Mouse (Mus musculus) embryonic facial prominence, embryonic 15.5 days (tissue): Measurements from ENCODE around the gene Uso1. TPM values are rescaled to one million over a fixed set of nuclear protein-coding genes. Genes with fewer than 3 reads are reported as not detected.
A peak's percentile ranks its signal among the peaks of the same experiment; 100 is the strongest.

Source experiments
- ATAC-seq: fragments of 200-750 bp; cut with Nextera tagmentation; 2 replicates; pipeline ENCODE4 v1.8.0; 2017; ENCODE audit warnings: low read depth, moderate TSS enrichment; ENCODE audit not compliant: insufficient number of reproducible peaks, low FRiP score, low TSS enrichment
- H3K27ac ChIP-seq: fragments of 300-500 bp; sonication (generic); replicated peaks from 2 replicates; pipeline ENCODE4 v1.5.1; 2015; ENCODE audit warnings: mild to moderate bottlenecking, inconsistent platforms
- H3K27me3 ChIP-seq: fragments of 300-500 bp; sonication (generic); 2 replicates; pipeline ENCODE4 v1.6.1; 2015; ENCODE audit warnings: inconsistent platforms
- H3K36me3 ChIP-seq: fragments of 300-500 bp; sonication (generic); 2 replicates; pipeline ENCODE4 v1.6.1; 2015; ENCODE audit warnings: mild to moderate bottlenecking, inconsistent platforms
- H3K4me1 ChIP-seq: fragments of 300-500 bp; sonication (generic); 2 replicates; pipeline ENCODE4 v1.6.1; 2015; ENCODE audit warnings: inconsistent platforms
- H3K4me2 ChIP-seq: fragments of 300-500 bp; sonication (generic); replicated peaks from 2 replicates; pipeline ENCODE4 v1.6.1; 2015; ENCODE audit warnings: mild to moderate bottlenecking, inconsistent platforms
- H3K4me3 ChIP-seq: fragments of 300-500 bp; sonication (generic); replicated peaks from 2 replicates; pipeline ENCODE4 v1.5.1; 2015; ENCODE audit warnings: mild to moderate bottlenecking, inconsistent platforms
- H3K9ac ChIP-seq: fragments of 300-500 bp; sonication (generic); 2 replicates; pipeline ENCODE4 v1.6.1; 2015; ENCODE audit warnings: inconsistent platforms
- H3K9me3 ChIP-seq: fragments of 300-500 bp; sonication (generic); replicated peaks from 2 replicates; pipeline ENCODE4 v1.6.1; 2016; ENCODE audit warnings: inconsistent platforms
- WGBS: fragments of 180-500 bp; shearing (Covaris S2); methylation state at CpG from one replicate; pipeline ENCODE4 v1.1.7; 2015; 5-methylcytosine and 5-hydroxymethylcytosine counted together
- polyA plus RNA-seq: library from polyadenylated mRNA; unstranded; fragments of >200 nt; fragmentation: Nextera tagmentation; extraction: Ambion mirVana; gene quantifications from 2 replicates; pipeline ENCODE4 v1.2.1, GENCODE M21; 2015

The Uso1 gene
- polyA plus RNA-seq, 1 experiment from 2014 or later: 50.0 TPM

GRCm38 (mm10) chr5:92107282-92107681 lies 30.5 kb upstream of the Uso1 start:
- H3K4me3 ChIP-seq: no peak overlapping the region
- H3K36me3 ChIP-seq: no peaks in the 10 kb centered on the region
- 85% methylated on average over 4 of the region's 4 CpGs for WGBS
- H3K4me2 ChIP-seq: no peak overlapping the region
- H3K27me3 ChIP-seq: no peaks in the 10 kb centered on the region
- no peak overlapping the region for H3K27ac ChIP-seq
- ATAC-seq: no peak
- H3K9me3 ChIP-seq: no peaks in the 10 kb centered on the region
- H3K4me1 ChIP-seq: peaks cover 8% of the 10 kb centered on the region
- H3K9ac ChIP-seq: no peak overlapping the region

- peaks cover 14% of the 10 kb centered on the region for H3K4me1 ChIP-seq
- H3K9ac ChIP-seq: no peak overlapping the region
- H3K4me2 ChIP-seq: no peak overlapping the region
- no peaks in the 10 kb centered on the region for H3K9me3 ChIP-seq
- 77% methylated on average over 5 of the region's 5 CpGs for WGBS
- no peak overlapping the region for H3K4me3 ChIP-seq
- no peak overlapping the region for H3K27ac ChIP-seq
- H3K36me3 ChIP-seq: no peaks in the 10 kb centered on the region
- no peaks in the 10 kb centered on the region for H3K27me3 ChIP-seq
- ATAC-seq: no peak
These were observed 26.9 kb upstream of the Uso1 start for GRCm38 (mm10) chr5:92110818-92111355.

GRCm38 (mm10) chr5:92112175-92112574 lies 25.6 kb upstream of the Uso1 start:
- WGBS: 4% methylated on average over 6 of the region's 6 CpGs
- no peaks in the 10 kb centered on the region for H3K27me3 ChIP-seq
- H3K9ac ChIP-seq: no peak overlapping the region
- peak overlapping the region; percentile 41 for H3K4me2 ChIP-seq
- no peak for ATAC-seq
- 0 out of 2 replicates have a peak overlapping the region, but pooled peaks have one; percentile 14 for H3K27ac ChIP-seq
- peak overlapping the region; percentile 24 for H3K4me3 ChIP-seq
- peaks cover 9% of the 10 kb centered on the region for H3K4me1 ChIP-seq
- no peaks in the 10 kb centered on the region for H3K9me3 ChIP-seq
- no peaks in the 10 kb centered on the region for H3K36me3 ChIP-seq

- Histone ChIP-seq H3K27ac (0 out of 2 replicates have a peak overlapping the region, but pooled peaks have one; percentile 14), H3K4me3 (peak overlapping the region; percentile 24), H3K27me3 (no peaks in the 10 kb centered on the region), H3K36me3 (no peaks in the 10 kb centered on the region), H3K4me1 (peaks cover 9% of the 10 kb centered on the region), H3K9me3 (no peaks in the 10 kb centered on the region), H3K9ac (no peak overlapping the region; the same call in 1 of the 2 replicates), H3K4me2 (peak overlapping the region; percentile 41)
- ATAC-seq: no peak
- WGBS: 5% methylated on average over 10 of the region's 10 CpGs
These were observed 25.2 kb upstream of the Uso1 start for GRCm38 (mm10) chr5:92112585-92112984.

GRCm38 (mm10) chr5:92113484-92113883 lies 24.3 kb upstream of the Uso1 start:
- Histone ChIP-seq H3K9ac (no peak overlapping the region), H3K9me3 (no peaks in the 10 kb centered on the region), H3K27ac (no peak overlapping the region), H3K4me3 (no peak overlapping the region), H3K4me2 (no peak overlapping the region), H3K4me1 (peaks cover 9% of the 10 kb centered on the region), H3K36me3 (no peaks in the 10 kb centered on the region), H3K27me3 (no peaks in the 10 kb centered on the region)
- no peak for ATAC-seq
- WGBS: 88% methylated on average over 7 of the region's 7 CpGs

- no peak overlapping the region for H3K27ac ChIP-seq
- 79% methylated on average over 6 of the region's 6 CpGs for WGBS
- no peak overlapping the region for H3K4me2 ChIP-seq
- no peaks in the 10 kb centered on the region for H3K27me3 ChIP-seq
- no peaks in the 10 kb centered on the region for H3K9me3 ChIP-seq
- H3K4me3 ChIP-seq: no peak overlapping the region
- peaks cover 9% of the 10 kb centered on the region for H3K4me1 ChIP-seq
- ATAC-seq: no peak
- no peak overlapping the region for H3K9ac ChIP-seq
- H3K36me3 ChIP-seq: no peaks in the 10 kb centered on the region
These were observed 23.5 kb upstream of the Uso1 start for GRCm38 (mm10) chr5:92114223-92114622.

GRCm38 (mm10) chr5:92114939-92115338 lies 22.8 kb upstream of the Uso1 start:
- Histone ChIP-seq H3K9ac (no peak overlapping the region), H3K27me3 (no peaks in the 10 kb centered on the region), H3K27ac (no peak overlapping the region), H3K36me3 (no peaks in the 10 kb centered on the region), H3K9me3 (no peaks in the 10 kb centered on the region), H3K4me1 (peaks cover 9% of the 10 kb centered on the region), H3K4me3 (no peak overlapping the region), H3K4me2 (no peak overlapping the region)
- no peak for ATAC-seq
- WGBS: 87% methylated on average over 2 of the region's 2 CpGs

GRCm38 (mm10) chr5:92117823-92118403 lies 19.8 kb upstream of the Uso1 start:
- Histone ChIP-seq H3K4me3 (no peak overlapping the region), H3K4me2 (no peak overlapping the region), H3K27me3 (no peaks in the 10 kb centered on the region), H3K9me3 (no peaks in the 10 kb centered on the region), H3K27ac (no peak overlapping the region), H3K36me3 (no peaks in the 10 kb centered on the region), H3K9ac (no peak overlapping the region), H3K4me1 (peaks cover under 1% of the 10 kb centered on the region)
- ATAC-seq: no peak
- 57% methylated on average over 12 of the region's 12 CpGs for WGBS

GRCm38 (mm10) chr5:92121636-92122035 lies 16.1 kb upstream of the Uso1 start:
- 53% methylated on average over 4 of the region's 4 CpGs for WGBS
- no peak overlapping the region for H3K4me2 ChIP-seq
- H3K9me3 ChIP-seq: no peaks in the 10 kb centered on the region
- no peaks in the 10 kb centered on the region for H3K27me3 ChIP-seq
- no peaks in the 10 kb centered on the region for H3K36me3 ChIP-seq
- H3K27ac ChIP-seq: no peak overlapping the region
- peaks cover 1% of the 10 kb centered on the region for H3K4me1 ChIP-seq
- ATAC-seq: no peak
- no peak overlapping the region for H3K4me3 ChIP-seq
- no peak overlapping the region for H3K9ac ChIP-seq

- Histone ChIP-seq H3K27ac (no peak overlapping the region), H3K27me3 (no peaks in the 10 kb centered on the region), H3K4me3 (no peak overlapping the region), H3K36me3 (no peaks in the 10 kb centered on the region), H3K9ac (no peak overlapping the region), H3K4me2 (no peak overlapping the region), H3K9me3 (no peaks in the 10 kb centered on the region), H3K4me1 (peaks cover 30% of the 10 kb centered on the region)
- no peak for ATAC-seq
- WGBS: 81% methylated on average over 3 of the region's 3 CpGs
These were observed 12.3 kb upstream of the Uso1 start for GRCm38 (mm10) chr5:92125446-92125845.

- Histone ChIP-seq H3K9me3 (no peaks in the 10 kb centered on the region), H3K27me3 (no peaks in the 10 kb centered on the region), H3K27ac (peak overlapping the region; percentile 86), H3K4me2 (peak overlapping the region; percentile 30), H3K4me3 (no peak overlapping the region), H3K36me3 (no peaks in the 10 kb centered on the region), H3K9ac (no peak overlapping the region), H3K4me1 (peaks cover 30% of the 10 kb centered on the region)
- ATAC-seq: peak; percentile 25; the same call in 1 of the 2 replicates
- 41% methylated on average over 9 of the region's 9 CpGs for WGBS
These were observed 10.6 kb upstream of the Uso1 start for GRCm38 (mm10) chr5:92127141-92127625.

- Histone ChIP-seq H3K4me3 (no peak overlapping the region), H3K4me1 (peaks cover 30% of the 10 kb centered on the region), H3K27ac (peak overlapping the region; percentile 86), H3K27me3 (no peaks in the 10 kb centered on the region), H3K9me3 (no peaks in the 10 kb centered on the region), H3K9ac (no peak overlapping the region), H3K4me2 (peak overlapping the region; percentile 30; the same call in 1 of the 2 replicates), H3K36me3 (no peaks in the 10 kb centered on the region)
- no peak for ATAC-seq
- WGBS: 60% methylated on average over 10 of the region's 10 CpGs
These were observed 10.0 kb upstream of the Uso1 start for GRCm38 (mm10) chr5:92127751-92128150.
